Mouse (Mus musculus) embryonic facial prominence, embryonic 14.5 days (tissue): ENCODE data around the gene Abcb11. TPM values are rescaled to one million over a fixed set of nuclear protein-coding genes. Genes with fewer than 3 reads are reported as not detected.

Experiments used
- ATAC-seq: fragments of 200-750 bp; cut with Nextera tagmentation; 2 replicates; pipeline ENCODE4 v1.8.0; 2017; ENCODE audit warnings: low read depth, moderate number of reproducible peaks, moderate TSS enrichment
- DNase-seq: peaks from one replicate; pipeline ENCODE4 v3.0.0-alpha.2; 2015; ENCODE audit warnings: low spot score
- H3K27ac ChIP-seq: fragments of 300-500 bp; sonication (generic); replicated peaks from 2 replicates; pipeline ENCODE4 v1.5.1; 2014; ENCODE audit warnings: low read depth, mild to moderate bottlenecking, low read length, moderate library complexity
- H3K27me3 ChIP-seq: fragments of 300-500 bp; sonication (generic); replicated peaks from 2 replicates; pipeline ENCODE4 v1.6.1; 2014; ENCODE audit warnings: low read length; ENCODE audit not compliant: control insufficient read depth, insufficient read depth
- H3K36me3 ChIP-seq: fragments of 300-500 bp; sonication (generic); 2 replicates; pipeline ENCODE4 v1.6.1; 2014; ENCODE audit warnings: low read length, mixed read lengths; ENCODE audit not compliant: control insufficient read depth, insufficient read depth
- H3K4me1 ChIP-seq: fragments of 300-500 bp; sonication (generic); 2 replicates; pipeline ENCODE4 v1.6.1; 2014; ENCODE audit warnings: antibody characterized with exemption, low read length; ENCODE audit not compliant: control insufficient read depth, insufficient read depth
- H3K4me2 ChIP-seq: fragments of 300-500 bp; sonication (generic); 2 replicates; pipeline ENCODE4 v1.6.1; 2014; ENCODE audit warnings: low read depth, mild to moderate bottlenecking, low read length, moderate library complexity, mixed read lengths
- H3K4me3 ChIP-seq: fragments of 300-500 bp; sonication (generic); 2 replicates; pipeline ENCODE4 v1.5.1; 2014; ENCODE audit warnings: low read depth, mild to moderate bottlenecking, low read length
- H3K9ac ChIP-seq: fragments of 300-500 bp; sonication (generic); 2 replicates; pipeline ENCODE4 v1.6.1; 2014; ENCODE audit warnings: low read depth, mild to moderate bottlenecking, low read length, moderate library complexity, mixed read lengths
- H3K9me3 ChIP-seq: fragments of 300-500 bp; sonication (generic); 2 replicates; pipeline ENCODE4 v1.6.1; 2016; ENCODE audit warnings: low read length; ENCODE audit not compliant: control insufficient read depth
- WGBS: fragments of 180-500 bp; shearing (Covaris S2); extraction: QIAGEN DNeasy Blood & Tissue Kit; methylation state at CpG from one replicate; pipeline ENCODE4 v1.1.7; 2014; 5-methylcytosine and 5-hydroxymethylcytosine counted together
- polyA plus RNA-seq: library from polyadenylated mRNA; unstranded; fragments of >200 nt; fragmentation: Nextera tagmentation; extraction: Ambion mirVana; gene quantifications from 2 replicates; pipeline ENCODE4 v1.2.1, GENCODE M21; 2014

Abcb11 gene
- polyA plus RNA-seq, 1 experiment from 2014 or later: not detected

- ATAC-seq: no peak
- 90% methylated on average over 9 of the region's 9 CpGs for WGBS
- Histone ChIP-seq H3K4me3 (no peak overlapping the region), H3K9me3 (no peaks in the 10 kb centered on the region), H3K4me2 (no peak overlapping the region), H3K27ac (no peak overlapping the region), H3K4me1 (no peaks in the 10 kb centered on the region), H3K9ac (no peak overlapping the region), H3K36me3 (no peaks in the 10 kb centered on the region), H3K27me3 (no peaks in the 10 kb centered on the region)
- no peak for DNase-seq
Measured at GRCm38 (mm10) chr2:69239315-69239714, 103.1 kb downstream of the Abcb11 start.

DNA sequence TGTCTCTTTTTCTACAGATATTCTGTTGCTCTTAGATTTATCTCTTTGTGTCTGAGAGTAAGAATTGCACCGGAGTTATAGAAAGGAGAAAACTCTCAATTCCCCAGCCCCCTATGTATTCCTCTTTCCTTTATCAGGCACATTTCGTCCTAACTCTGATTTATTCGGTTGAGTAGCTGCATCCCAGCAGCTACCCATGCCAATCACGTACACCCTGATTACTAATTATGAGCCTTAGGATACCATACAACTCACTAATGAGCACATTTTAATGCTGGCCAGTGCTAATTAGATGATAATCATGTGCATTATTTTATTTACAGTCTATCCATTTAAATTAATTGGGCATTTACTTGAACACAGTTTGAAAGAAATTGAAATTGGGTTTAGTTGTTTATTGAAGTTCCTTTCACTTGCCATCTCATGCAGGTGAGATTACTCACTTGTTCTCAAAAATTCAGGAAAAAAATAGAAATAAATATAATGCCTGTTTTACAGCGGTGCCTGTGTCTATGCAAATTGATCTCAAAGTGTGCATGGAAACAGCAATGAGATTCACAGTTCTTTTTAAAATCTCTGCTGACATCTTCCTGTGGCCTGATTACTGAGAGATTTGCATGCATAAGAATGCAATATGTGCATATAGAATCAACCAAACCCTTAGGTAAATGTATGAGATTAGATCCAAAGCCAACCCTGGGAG is 107.3 kb downstream of the Abcb11 start:
- no peak overlapping the region for H3K4me3 ChIP-seq
- ATAC-seq: no peak
- H3K27me3 ChIP-seq: no peaks in the 10 kb centered on the region
- no peaks in the 10 kb centered on the region for H3K36me3 ChIP-seq
- no peaks in the 10 kb centered on the region for H3K4me1 ChIP-seq
- no peak for DNase-seq
- no peak overlapping the region for H3K27ac ChIP-seq
- H3K9ac ChIP-seq: no peak overlapping the region
- WGBS: 84% methylated on average over 5 of the region's 5 CpGs
- H3K9me3 ChIP-seq: no peaks in the 10 kb centered on the region
- no peak overlapping the region for H3K4me2 ChIP-seq

- Histone ChIP-seq H3K4me1 (no peaks in the 10 kb centered on the region), H3K27me3 (no peaks in the 10 kb centered on the region), H3K9me3 (no peaks in the 10 kb centered on the region), H3K4me3 (no peak overlapping the region), H3K4me2 (no peak overlapping the region), H3K9ac (no peak overlapping the region), H3K27ac (no peak overlapping the region), H3K36me3 (no peaks in the 10 kb centered on the region)
- DNase-seq: no peak
- no peak for ATAC-seq
Measured at GRCm38 (mm10) chr2:69232101-69232500, 110.3 kb downstream of the Abcb11 start.

GRCm38 (mm10) chr2:69230137-69230536 is 112.3 kb downstream of the Abcb11 start:
- no peaks in the 10 kb centered on the region for H3K4me1 ChIP-seq
- WGBS: 84% methylated on average over 2 of the region's 2 CpGs
- H3K4me3 ChIP-seq: no peak overlapping the region
- no peak overlapping the region for H3K27ac ChIP-seq
- ATAC-seq (no peak), DNase-seq (no peak)
- H3K4me2 ChIP-seq: no peak overlapping the region
- H3K36me3 ChIP-seq: no peaks in the 10 kb centered on the region
- H3K27me3 ChIP-seq: no peaks in the 10 kb centered on the region
- H3K9me3 ChIP-seq: no peaks in the 10 kb centered on the region
- no peak overlapping the region for H3K9ac ChIP-seq

- WGBS: 60% methylated on average over 6 of the region's 6 CpGs
Measured at GRCm38 (mm10) chr2:69228635-69229034, 113.8 kb downstream of the Abcb11 start.

DNA sequence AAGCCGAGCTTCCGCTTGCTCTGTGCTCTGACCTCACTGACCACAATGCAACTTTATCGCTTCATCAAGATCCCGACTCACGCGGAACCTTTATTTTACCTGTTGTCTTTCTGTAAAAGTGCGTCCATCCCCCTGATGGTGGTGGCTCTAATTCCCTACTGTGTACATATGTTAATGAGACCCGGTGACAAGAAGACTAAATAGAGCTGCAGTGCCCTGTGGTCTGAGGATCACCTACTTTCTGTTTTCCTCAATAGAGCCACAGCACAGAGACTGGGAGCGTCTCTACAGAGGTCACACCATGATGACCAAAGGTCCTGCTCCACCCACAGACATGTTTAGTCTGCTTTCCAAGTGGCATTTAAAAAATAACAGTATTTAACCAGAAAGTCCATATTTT is 115.5 kb downstream of the Abcb11 start:
- Histone ChIP-seq H3K27me3 (no peaks in the 10 kb centered on the region), H3K9ac (no peak overlapping the region), H3K36me3 (no peaks in the 10 kb centered on the region), H3K4me1 (no peaks in the 10 kb centered on the region), H3K4me2 (no peak overlapping the region), H3K4me3 (no peak overlapping the region), H3K9me3 (no peaks in the 10 kb centered on the region), H3K27ac (no peak overlapping the region)
- no peak for DNase-seq
- WGBS: 91% methylated on average over 9 of the region's 9 CpGs
- no peak for ATAC-seq

More at GRCm38 (mm10) chr2:69228635-69229034, 113.8 kb downstream of the Abcb11 start:
- Histone ChIP-seq H3K27me3 (no peaks in the 10 kb centered on the region), H3K4me3 (no peak overlapping the region), H3K9me3 (no peaks in the 10 kb centered on the region), H3K4me2 (no peak overlapping the region), H3K4me1 (no peaks in the 10 kb centered on the region), H3K36me3 (no peaks in the 10 kb centered on the region), H3K27ac (no peak overlapping the region), H3K9ac (no peak overlapping the region)
- DNase-seq (no peak), ATAC-seq (no peak)

DNA sequence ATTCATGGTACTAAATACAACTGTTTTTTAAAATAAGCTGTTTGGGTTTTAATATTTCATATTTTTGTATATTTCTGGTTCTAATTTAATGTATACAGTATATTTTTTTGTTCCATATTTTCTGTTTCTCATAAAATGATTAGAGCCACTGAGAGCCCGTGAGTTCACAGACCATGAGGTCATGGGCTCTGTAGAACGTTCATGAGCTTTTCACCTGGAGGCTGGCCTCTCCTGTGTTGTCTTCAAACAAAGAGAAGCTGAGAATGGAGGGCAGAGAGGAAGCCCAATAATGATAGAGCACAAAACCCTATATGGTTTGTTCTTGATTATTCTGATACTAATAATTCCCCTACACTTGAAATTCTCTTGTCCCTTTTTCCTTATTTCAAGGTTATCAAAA is 117.7 kb downstream of the Abcb11 start:
- Histone ChIP-seq H3K9ac (no peak overlapping the region), H3K27me3 (no peaks in the 10 kb centered on the region), H3K4me1 (no peaks in the 10 kb centered on the region), H3K4me3 (no peak overlapping the region), H3K9me3 (no peaks in the 10 kb centered on the region), H3K4me2 (no peak overlapping the region), H3K27ac (no peak overlapping the region), H3K36me3 (no peaks in the 10 kb centered on the region)
- 47% methylated on average over 2 of the region's 2 CpGs for WGBS
- no peak for DNase-seq
- no peak for ATAC-seq

DNA sequence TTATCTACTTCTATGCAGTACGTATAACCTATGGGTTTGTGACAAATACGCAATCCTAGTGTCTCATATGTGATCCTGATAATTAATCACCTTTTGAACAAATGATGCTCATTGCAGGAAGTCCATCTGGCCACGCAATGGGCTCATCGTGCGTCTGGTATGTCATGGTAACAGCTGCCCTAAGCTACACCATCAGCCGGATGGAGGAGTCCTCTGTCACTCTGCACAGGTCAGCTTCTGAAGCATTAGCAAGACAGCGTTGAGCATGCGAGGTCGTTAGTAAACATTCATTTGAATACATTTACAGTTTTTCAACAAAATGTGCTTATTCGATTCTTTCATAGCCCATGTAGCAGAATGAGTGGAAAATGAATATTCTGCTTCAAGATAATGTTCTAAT is 119.6 kb downstream of the Abcb11 start:
- WGBS: 84% methylated on average over 10 of the region's 10 CpGs
- no peaks in the 10 kb centered on the region for H3K4me1 ChIP-seq
- no peak overlapping the region for H3K4me2 ChIP-seq
- ATAC-seq: no peak
- H3K27me3 ChIP-seq: no peaks in the 10 kb centered on the region
- H3K36me3 ChIP-seq: no peaks in the 10 kb centered on the region
- no peak for DNase-seq
- no peak overlapping the region for H3K9ac ChIP-seq
- no peaks in the 10 kb centered on the region for H3K9me3 ChIP-seq
- no peak overlapping the region for H3K4me3 ChIP-seq
- no peak overlapping the region for H3K27ac ChIP-seq

DNA sequence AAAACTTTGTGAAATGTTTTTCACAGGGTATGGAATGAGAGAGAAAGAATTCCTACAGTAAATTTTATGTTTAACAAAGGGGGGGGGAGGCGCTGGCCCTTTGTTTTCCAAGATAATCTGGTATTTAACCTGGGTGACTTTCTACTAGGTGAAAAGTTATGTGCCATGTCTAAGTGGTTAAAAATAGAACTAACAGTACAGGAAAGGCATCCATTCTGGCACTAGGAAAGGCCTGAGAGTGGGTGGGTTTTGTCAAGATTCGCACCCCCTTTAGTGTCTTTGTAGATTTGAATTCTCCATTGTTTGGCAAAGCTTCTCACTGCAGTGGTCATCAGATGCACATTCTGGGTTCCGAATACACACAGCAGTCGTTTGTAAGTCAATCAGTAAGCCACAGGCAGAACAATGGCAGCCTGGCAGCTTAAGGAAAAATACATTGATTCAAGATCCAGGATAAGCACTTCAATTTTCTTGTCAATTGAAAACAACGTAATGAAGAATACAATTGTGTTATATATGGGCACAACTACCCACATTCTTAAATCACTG is 120.5 kb downstream of the Abcb11 start:
- Histone ChIP-seq H3K9me3 (no peaks in the 10 kb centered on the region), H3K4me1 (no peaks in the 10 kb centered on the region), H3K27ac (no peak overlapping the region), H3K4me2 (no peak overlapping the region), H3K9ac (no peak overlapping the region), H3K27me3 (no peaks in the 10 kb centered on the region), H3K36me3 (no peaks in the 10 kb centered on the region), H3K4me3 (no peak overlapping the region)
- no peak for ATAC-seq
- WGBS: 51% methylated on average over 5 of the region's 5 CpGs
- DNase-seq: no peak
